Mouse (Mus musculus) left cerebral cortex, postnatal 10 days (tissue): Measurements from ENCODE around the gene Zfp708. TPM values are rescaled to one million over a fixed set of nuclear protein-coding genes. Genes with fewer than 3 reads are reported as not detected.

Experiments
- DNase-seq, 2 experiments: peaks; one replicate each; pipeline ENCODE4 v3.0.0; 2021 to 2022; ENCODE audit warnings: low spot score in 2 of 2, mixed read lengths in 1 of 2; ENCODE audit errors: extremely low spot score in 1 of 2
- intact Hi-C: fragments of 180-260 bp; cut with DNase I; formaldehyde crosslinking; loops from one replicate; pipeline ENCODE4 v1.15.1; 2025
- total RNA-seq, 2 experiments: library from RNA; stranded (reverse); gene quantifications; 2 replicates each; pipeline ENCODE4 v1.2.3; 2021

Zfp708 gene
- total RNA-seq, 2 experiments from 2014 or later: 3.0 TPM

DNA sequence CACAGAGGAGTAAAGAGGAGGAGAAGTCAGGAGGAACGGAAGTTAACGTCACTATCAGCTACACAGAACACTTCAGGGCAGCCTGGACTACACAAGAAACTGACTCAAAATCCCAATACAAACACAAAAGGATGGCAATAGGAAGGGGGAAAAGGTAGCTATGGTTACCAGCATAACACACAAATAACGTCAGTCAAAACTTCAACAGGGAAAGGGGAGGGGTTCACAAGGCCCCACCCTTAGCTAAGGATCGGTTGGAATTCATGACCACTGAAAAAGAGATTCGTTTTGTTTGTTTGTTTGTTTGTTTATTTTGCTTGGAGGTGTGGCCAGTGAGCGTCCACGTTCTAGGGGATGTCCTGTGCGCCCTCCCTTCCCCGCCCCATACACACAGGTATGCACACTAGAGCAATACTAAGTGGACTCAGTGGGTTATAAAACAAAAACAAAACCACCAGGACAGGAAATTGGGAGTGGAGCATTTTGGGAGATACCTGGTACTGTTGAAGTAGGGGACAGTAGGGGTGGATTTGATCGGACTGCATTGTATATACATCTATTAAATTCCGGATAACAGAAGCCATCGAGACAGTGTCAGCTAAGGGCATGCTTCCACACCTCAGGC is 37.5 kb downstream of the Zfp708 start:
- no peak for DNase-seq
- intact Hi-C loops: no loop called here

Other genes starting within 250 kb of the Zfp708 start
- 1 to 10 TPM; 2.7 to 3.2 TPM for gene Gm10767, start 193.1 kb downstream of the Zfp708 start, total RNA-seq
- gene Zfp712, start 36.8 kb downstream of the Zfp708 start, total RNA-seq: 1 to 10 TPM; 5.5 to 6.1 TPM
- gene Gm28557, start 10.6 kb upstream of the Zfp708 start, total RNA-seq: 1 to 10 TPM; 1.2 to 1.7 TPM
- not detected for gene Rslcan18, start 18.3 kb upstream of the Zfp708 start, total RNA-seq
- gene Zfp759, start 23.7 kb upstream of the Zfp708 start, total RNA-seq: 10 to 100 TPM in 1 of 2 experiments, 1 to 10 TPM in 1; 9.2 to 11.4 TPM
- gene Rsl1, start 75.2 kb upstream of the Zfp708 start, total RNA-seq: 1 to 10 TPM; 4.8 to 7.8 TPM
- 1 to 10 TPM; 2.2 to 3.4 TPM for gene Zfp455, start 96.5 kb upstream of the Zfp708 start, total RNA-seq
- gene Zfp458, start 180.5 kb upstream of the Zfp708 start, total RNA-seq: 10 to 100 TPM; 19.8 to 20.5 TPM
- 1 to 10 TPM; 3.2 to 3.6 TPM for gene Zfp457, start 208.5 kb upstream of the Zfp708 start, total RNA-seq
- gene Zfp595, start 234.6 kb upstream of the Zfp708 start, total RNA-seq: 1 to 10 TPM; 2.3 to 2.5 TPM